Mouse (Mus musculus) cortical plate, adult 2 months (tissue): ENCODE measurements around the gene Opa1.

Experiments used
- CTCF ChIP-seq: fragments of 200-500 bp; IDR thresholded peaks from 2 replicates; pipeline ENCODE4 v1.5.1; 2011; ENCODE audit warnings: mild to moderate bottlenecking, control low read depth, low read length; ENCODE audit not compliant: insufficient read depth; ENCODE audit errors: extremely low read depth
- POLR2A ChIP-seq: fragments of 200-500 bp; IDR thresholded peaks from 2 replicates; pipeline ENCODE4 v1.6.1; 2011; ENCODE audit warnings: mild to moderate bottlenecking, low read length, control low read depth; ENCODE audit not compliant: insufficient read depth; ENCODE audit errors: extremely low read depth

DNA sequence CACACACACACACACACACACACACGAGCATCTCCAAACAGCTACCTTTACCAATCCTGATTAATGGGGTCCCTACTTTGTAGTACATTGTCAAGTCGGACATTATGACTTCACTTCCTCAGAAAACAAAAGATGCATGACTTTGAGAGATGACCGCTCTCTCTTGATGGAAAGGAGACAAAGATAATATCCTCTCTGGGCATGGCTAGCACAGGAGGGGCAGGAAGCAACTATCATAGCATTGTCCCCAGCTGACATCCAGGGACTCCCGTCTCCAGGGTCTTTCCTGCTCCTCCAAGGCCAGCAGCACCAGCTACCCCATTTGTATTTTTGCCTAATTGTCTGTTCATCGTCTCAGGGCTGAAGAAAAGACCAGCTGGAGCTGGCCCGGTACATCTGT is 107.0 kb downstream of the Opa1 start:
- TF ChIP-seq CTCF (no peak), POLR2A (no peak)
